Mouse (Mus musculus): ENCODE data around the gene Nlgn1. TPM values are rescaled to one million over a fixed set of nuclear protein-coding genes. Genes with fewer than 3 reads are reported as not detected.

Nlgn1 gene
- polyA plus RNA-seq, 1 experiment from 2014 or later: 1.6 TPM

- no peaks in the 10 kb centered on the region for H3K4me1 ChIP-seq
- no peaks in the 10 kb centered on the region for H3K9me3 ChIP-seq (replicated peaks)
- H3K9ac ChIP-seq: no peak overlapping the region
- ATAC-seq (replicated peaks; ENCODE audit: low FRiP score): no peak
- no peak overlapping the region for H3K4me3 ChIP-seq (replicated peaks)
- WGBS: 95% methylated on average over 3 of the region's 3 CpGs
- no peaks in the 10 kb centered on the region for H3K36me3 ChIP-seq
- no peaks in the 10 kb centered on the region for H3K27me3 ChIP-seq
- no peak overlapping the region for H3K27ac ChIP-seq
- H3K4me2 ChIP-seq: no peak overlapping the region
These were observed 151.2 kb downstream of the Nlgn1 start for GRCm38 (mm10) chr3:26181013-26181412.

GRCm38 (mm10) chr3:26175371-26175770 is 156.9 kb downstream of the Nlgn1 start:
- ATAC-seq (replicated peaks; ENCODE audit: low FRiP score): no peak
- WGBS: 94% methylated on average over 4 of the region's 4 CpGs
- H3K4me3 ChIP-seq (replicated peaks): no peak overlapping the region
- H3K9me3 ChIP-seq (replicated peaks): no peaks in the 10 kb centered on the region
- H3K27me3 ChIP-seq: no peaks in the 10 kb centered on the region
- no peak overlapping the region for H3K9ac ChIP-seq
- H3K27ac ChIP-seq: no peak overlapping the region
- no peak overlapping the region for H3K4me2 ChIP-seq
- H3K36me3 ChIP-seq: no peaks in the 10 kb centered on the region
- H3K4me1 ChIP-seq: no peaks in the 10 kb centered on the region

- Histone ChIP-seq H3K4me1 (no peaks in the 10 kb centered on the region), H3K4me3 (replicated peaks) (no peak overlapping the region), H3K4me2 (no peak overlapping the region), H3K27me3 (no peaks in the 10 kb centered on the region), H3K27ac (no peak overlapping the region), H3K9ac (no peak overlapping the region), H3K36me3 (no peaks in the 10 kb centered on the region), H3K9me3 (replicated peaks) (no peaks in the 10 kb centered on the region)
- WGBS: 58% methylated on average over 5 of the region's 5 CpGs
- no peak for ATAC-seq (replicated peaks; ENCODE audit: low FRiP score)
These were observed 158.0 kb downstream of the Nlgn1 start for GRCm38 (mm10) chr3:26174257-26174656.

- no peaks in the 10 kb centered on the region for H3K36me3 ChIP-seq
- no peaks in the 10 kb centered on the region for H3K27me3 ChIP-seq
- 81% methylated on average over 3 of the region's 3 CpGs for WGBS
- H3K27ac ChIP-seq: no peak overlapping the region
- no peak overlapping the region for H3K4me2 ChIP-seq
- no peaks in the 10 kb centered on the region for H3K4me1 ChIP-seq
- no peak overlapping the region for H3K9ac ChIP-seq
- H3K9me3 ChIP-seq (replicated peaks): no peaks in the 10 kb centered on the region
- H3K4me3 ChIP-seq (replicated peaks): no peak overlapping the region
- no peak for ATAC-seq (replicated peaks; ENCODE audit: low FRiP score)
These were observed 158.6 kb downstream of the Nlgn1 start for GRCm38 (mm10) chr3:26173613-26174012.

GRCm38 (mm10) chr3:26166711-26167110 is 165.5 kb downstream of the Nlgn1 start:
- H3K4me3 ChIP-seq (replicated peaks): no peak overlapping the region
- ATAC-seq (replicated peaks; ENCODE audit: low FRiP score): no peak
- no peak overlapping the region for H3K4me2 ChIP-seq
- H3K27ac ChIP-seq: no peak overlapping the region
- H3K27me3 ChIP-seq: no peaks in the 10 kb centered on the region
- WGBS: 80% methylated on average over 8 of the region's 8 CpGs
- no peak overlapping the region for H3K9ac ChIP-seq
- no peaks in the 10 kb centered on the region for H3K9me3 ChIP-seq (replicated peaks)
- no peaks in the 10 kb centered on the region for H3K4me1 ChIP-seq
- H3K36me3 ChIP-seq: no peaks in the 10 kb centered on the region

GRCm38 (mm10) chr3:26153782-26154181 is 178.5 kb downstream of the Nlgn1 start:
- peaks cover 8% of the 10 kb centered on the region for H3K4me1 ChIP-seq
- no peaks in the 10 kb centered on the region for H3K9me3 ChIP-seq (replicated peaks)
- H3K4me2 ChIP-seq: peak overlapping the region; percentile 82
- no peak overlapping the region for H3K27ac ChIP-seq
- H3K9ac ChIP-seq: no peak overlapping the region
- H3K4me3 ChIP-seq (replicated peaks): peak overlapping the region; percentile 53
- no peaks in the 10 kb centered on the region for H3K36me3 ChIP-seq
- 2% methylated on average over 9 of the region's 9 CpGs for WGBS
- no peak for ATAC-seq (replicated peaks; ENCODE audit: low FRiP score)
- H3K27me3 ChIP-seq: peaks cover 28% of the 10 kb centered on the region

GRCm38 (mm10) chr3:26153036-26153741 is 179.1 kb downstream of the Nlgn1 start:
- ATAC-seq (replicated peaks; ENCODE audit: low FRiP score): 0 out of 2 replicates have a peak, but pooled peaks have one; percentile 25
- Histone ChIP-seq H3K9me3 (replicated peaks) (no peaks in the 10 kb centered on the region), H3K4me1 (peaks cover 8% of the 10 kb centered on the region), H3K9ac (peak overlapping the region; percentile 36), H3K36me3 (no peaks in the 10 kb centered on the region), H3K4me3 (replicated peaks) (peak overlapping the region; percentile 53), H3K27ac (no peak overlapping the region), H3K27me3 (peaks cover 28% of the 10 kb centered on the region), H3K4me2 (peak overlapping the region; percentile 82)
- WGBS: under 1% methylated on average over 31 of the region's 31 CpGs

GRCm38 (mm10) chr3:26152510-26153035 is 179.7 kb downstream of the Nlgn1 start:
- Histone ChIP-seq H3K4me1 (peaks cover 8% of the 10 kb centered on the region), H3K27me3 (peaks cover 28% of the 10 kb centered on the region), H3K27ac (no peak overlapping the region), H3K4me3 (replicated peaks) (peak overlapping the region; percentile 53), H3K36me3 (no peaks in the 10 kb centered on the region), H3K9me3 (replicated peaks) (no peaks in the 10 kb centered on the region), H3K4me2 (peak overlapping the region; percentile 82), H3K9ac (peak overlapping the region; percentile 36)
- ATAC-seq (replicated peaks; ENCODE audit: low FRiP score): peak; percentile 52; the same call in 1 of the 2 replicates
- WGBS: 1% methylated on average over 10 of the region's 10 CpGs

GRCm38 (mm10) chr3:26151351-26152020 is 180.8 kb downstream of the Nlgn1 start:
- Histone ChIP-seq H3K4me3 (replicated peaks) (no peak overlapping the region), H3K27ac (no peak overlapping the region), H3K27me3 (peaks cover 28% of the 10 kb centered on the region), H3K36me3 (no peaks in the 10 kb centered on the region), H3K4me2 (no peak overlapping the region), H3K4me1 (peaks cover 8% of the 10 kb centered on the region), H3K9me3 (replicated peaks) (no peaks in the 10 kb centered on the region), H3K9ac (no peak overlapping the region)
- 41% methylated on average over 6 of the region's 6 CpGs for WGBS
- ATAC-seq (replicated peaks; ENCODE audit: low FRiP score): no peak

GRCm38 (mm10) chr3:26146174-26146573 is 186.1 kb downstream of the Nlgn1 start:
- no peak for ATAC-seq (replicated peaks; ENCODE audit: low FRiP score)
- WGBS: 61% methylated on average over 3 of the region's 3 CpGs

GRCm38 (mm10) chr3:26145441-26145840 is 186.8 kb downstream of the Nlgn1 start:
- WGBS: 83% methylated on average over 5 of the region's 5 CpGs

More at GRCm38 (mm10) chr3:26146174-26146573, 186.1 kb downstream of the Nlgn1 start:
- Histone ChIP-seq H3K9me3 (replicated peaks) (no peaks in the 10 kb centered on the region), H3K36me3 (no peaks in the 10 kb centered on the region), H3K9ac (no peak overlapping the region), H3K4me1 (no peaks in the 10 kb centered on the region), H3K27me3 (peaks cover 7% of the 10 kb centered on the region; the same call in 1 of the 2 replicates), H3K27ac (no peak overlapping the region), H3K4me2 (no peak overlapping the region), H3K4me3 (replicated peaks) (no peak overlapping the region)

GRCm38 (mm10) chr3:26141590-26141989 is 190.7 kb downstream of the Nlgn1 start:
- WGBS: 81% methylated on average over 3 of the region's 3 CpGs
- Histone ChIP-seq H3K4me3 (replicated peaks) (no peak overlapping the region), H3K4me2 (no peak overlapping the region), H3K9ac (no peak overlapping the region), H3K36me3 (no peaks in the 10 kb centered on the region), H3K4me1 (no peaks in the 10 kb centered on the region), H3K27me3 (no peaks in the 10 kb centered on the region), H3K27ac (no peak overlapping the region), H3K9me3 (replicated peaks) (no peaks in the 10 kb centered on the region)
- ATAC-seq (replicated peaks; ENCODE audit: low FRiP score): no peak

More at GRCm38 (mm10) chr3:26145441-26145840, 186.8 kb downstream of the Nlgn1 start:
- Histone ChIP-seq H3K4me3 (replicated peaks) (no peak overlapping the region), H3K27me3 (no peaks in the 10 kb centered on the region), H3K27ac (no peak overlapping the region), H3K9me3 (replicated peaks) (no peaks in the 10 kb centered on the region), H3K4me2 (no peak overlapping the region), H3K36me3 (no peaks in the 10 kb centered on the region), H3K9ac (no peak overlapping the region), H3K4me1 (no peaks in the 10 kb centered on the region)
- no peak for ATAC-seq (replicated peaks; ENCODE audit: low FRiP score)
